Mouse (Mus musculus) adrenal gland, adult 2 months (tissue): ENCODE measurements around the gene Lactb. TPM values are rescaled to one million over a fixed set of nuclear protein-coding genes. Genes with fewer than 3 reads are reported as not detected.
"Not testable (repeated sequence)": the region's sequence is repeated elsewhere in the genome, so short reads cannot be mapped to it uniquely, and the experiment has no call there.

Experiments used
- DNase-seq: peaks from one replicate; pipeline ENCODE4 v3.0.0; 2021
- polyA plus RNA-seq: library from polyadenylated mRNA; depleted of rRNA; stranded (reverse); fragments of >200 nt; gene quantifications from 2 replicates; pipeline ENCODE4 v1.2.3, GENCODE M21; 2012; rRNA removed
- total RNA-seq, 2 experiments: library from RNA; stranded (reverse); gene quantifications; 2 replicates each; pipeline ENCODE4 v1.2.3; 2021

The Lactb gene
- total and polyA plus RNA-seq, 3 experiments = 15.7 to 23.6 (median 19.1) TPM

DNA sequence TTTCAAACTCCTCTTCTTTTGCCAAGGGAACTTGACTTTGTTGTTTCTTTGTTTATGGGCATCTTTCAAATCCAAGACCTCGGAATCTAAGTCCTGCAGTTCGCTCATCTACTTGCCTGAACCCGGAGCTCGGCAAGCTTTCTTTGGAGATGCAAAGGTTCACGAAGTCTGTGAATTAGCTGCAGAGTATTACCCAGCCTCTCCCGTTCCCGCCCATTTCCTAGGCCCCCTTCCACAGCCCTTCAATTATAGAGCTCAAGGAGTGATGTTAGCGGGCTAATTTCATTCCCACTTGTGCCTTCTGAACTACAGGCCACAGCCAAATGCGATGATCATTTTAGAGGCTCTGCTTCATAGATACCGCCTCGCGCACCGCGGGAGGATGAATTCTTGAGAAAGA, 55.3 kb downstream of the Lactb start:
- no peak for DNase-seq

- DNase-seq = peak; percentile 98
Measured at GRCm38 (mm10) chr9:66919382-66919971, 55.8 kb downstream of the Lactb start, which contains the start of gene Rab8b. Gene Rab8b (minus strand): TSS chr9:66919687.

- DNase-seq = peak; percentile 24
Measured at GRCm38 (mm10) chr9:66918672-66919330, 56.5 kb downstream of the Lactb start.

GRCm38 (mm10) chr9:66917892-66918255, 57.4 kb downstream of the Lactb start:
- DNase-seq = no peak

- no peak for DNase-seq
Measured at GRCm38 (mm10) chr9:66917216-66917891, 57.9 kb downstream of the Lactb start.

DNA sequence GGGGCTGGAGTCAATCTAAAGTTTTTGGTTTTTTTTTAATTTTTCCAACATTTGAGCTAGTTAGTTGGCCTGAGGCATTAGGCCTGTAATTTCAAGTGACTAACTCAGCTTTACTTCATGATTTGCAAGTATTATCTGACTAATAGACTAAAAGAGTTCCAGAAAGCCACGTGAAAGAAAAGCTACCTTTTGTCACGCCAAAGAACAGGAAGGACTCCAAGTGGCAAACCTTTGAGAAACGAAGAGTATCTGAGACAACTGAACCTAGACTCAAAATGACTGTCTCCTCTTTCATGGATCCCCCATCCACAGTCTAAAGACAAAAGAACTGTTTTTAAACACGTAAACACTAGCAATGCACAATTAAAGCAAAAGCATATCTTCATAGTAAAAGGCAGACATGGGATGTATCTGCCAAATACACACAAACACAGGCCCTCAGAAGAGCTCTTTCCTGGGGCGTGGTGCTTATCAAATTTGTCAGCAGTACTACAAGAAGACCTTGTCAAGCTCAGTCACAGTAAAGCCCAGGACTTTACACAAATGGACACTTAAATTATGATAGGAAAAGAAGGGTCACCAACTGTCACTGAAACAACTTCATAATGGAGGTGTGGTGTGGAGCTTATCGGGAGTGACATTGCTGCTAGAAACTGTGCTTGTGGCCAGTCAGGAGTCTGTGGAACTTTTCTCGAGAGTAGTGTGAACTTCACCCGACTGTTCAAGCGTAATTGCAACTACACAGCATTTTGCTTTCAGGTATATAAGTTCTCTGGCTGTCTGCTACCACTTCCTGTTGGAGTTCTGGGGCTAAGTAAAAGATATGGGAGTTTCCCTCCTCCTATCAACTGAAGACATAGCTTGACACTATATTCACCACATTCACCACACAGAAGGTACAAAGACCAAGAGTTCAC, 59.2 kb downstream of the Lactb start:
- no peak for DNase-seq

DNA sequence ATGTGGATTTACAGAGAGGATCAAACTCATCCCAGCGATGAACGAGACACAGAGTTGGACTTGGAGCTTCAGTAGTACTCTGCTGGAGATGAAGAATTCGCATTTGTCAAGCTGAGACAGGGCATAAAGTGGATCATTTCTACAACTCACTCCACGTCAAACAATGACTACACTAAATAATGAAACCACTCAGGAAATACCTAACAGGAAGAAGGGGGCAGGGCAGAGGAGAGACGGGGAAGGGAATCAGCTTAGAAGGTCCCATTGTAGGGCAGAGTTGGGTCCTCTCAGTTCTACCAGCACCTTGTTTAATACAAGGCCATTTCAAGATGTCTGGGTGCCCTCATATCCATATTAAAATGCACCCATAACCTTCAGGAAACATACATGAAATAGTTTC, 59.9 kb downstream of the Lactb start:
- DNase-seq = no peak

DNA sequence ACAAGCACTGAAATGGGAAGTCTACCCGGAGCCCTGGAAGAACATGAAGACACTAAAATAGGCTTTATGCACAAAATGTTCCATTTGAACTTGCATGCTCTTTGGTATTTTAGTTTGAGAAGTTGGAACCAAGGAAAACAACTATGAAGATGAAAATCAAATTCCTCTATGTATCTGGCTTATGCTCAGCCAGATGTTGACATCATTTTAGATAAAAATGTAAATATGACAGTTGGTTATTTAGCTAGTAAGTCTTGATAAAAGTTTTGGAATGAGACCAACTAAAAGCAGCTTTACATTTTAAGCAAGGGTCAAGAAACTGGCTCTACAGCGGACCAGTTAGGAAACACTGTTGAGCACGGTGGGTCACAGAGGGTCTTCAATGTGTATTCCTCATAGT, 60.7 kb downstream of the Lactb start:
- no peak for DNase-seq

DNA sequence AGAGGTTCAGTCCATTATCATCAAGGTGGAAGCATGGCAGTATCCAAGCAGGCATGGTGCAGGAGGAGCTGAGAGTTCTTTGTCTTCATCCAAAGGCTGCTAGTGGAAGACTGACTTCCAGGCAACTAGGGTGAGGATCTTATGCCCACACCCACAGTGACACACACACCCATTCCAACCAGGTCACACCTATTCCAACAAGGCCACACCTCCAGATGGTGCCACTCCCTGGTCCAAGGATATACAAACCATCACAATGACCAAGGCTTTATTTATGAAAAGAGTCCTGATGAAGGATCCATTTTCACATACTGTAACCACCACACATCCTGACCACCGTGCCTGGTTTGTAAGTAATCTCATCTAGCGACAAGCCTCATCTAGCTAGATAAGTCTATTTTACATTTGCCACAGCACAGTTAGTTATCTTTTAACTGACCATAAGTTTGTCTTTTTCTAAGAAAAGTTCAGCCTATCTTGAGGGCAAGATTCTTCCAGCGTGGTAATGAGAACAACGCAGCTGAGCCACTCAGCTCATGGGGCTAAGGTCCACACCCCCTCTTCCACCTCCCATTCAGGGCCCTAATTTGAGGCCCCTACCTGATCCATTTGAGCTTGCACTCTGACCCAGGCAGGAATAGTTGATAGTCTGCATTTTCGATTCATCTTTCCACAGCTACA, 61.9 kb downstream of the Lactb start:
- DNase-seq = not testable (repeated sequence)

DNA sequence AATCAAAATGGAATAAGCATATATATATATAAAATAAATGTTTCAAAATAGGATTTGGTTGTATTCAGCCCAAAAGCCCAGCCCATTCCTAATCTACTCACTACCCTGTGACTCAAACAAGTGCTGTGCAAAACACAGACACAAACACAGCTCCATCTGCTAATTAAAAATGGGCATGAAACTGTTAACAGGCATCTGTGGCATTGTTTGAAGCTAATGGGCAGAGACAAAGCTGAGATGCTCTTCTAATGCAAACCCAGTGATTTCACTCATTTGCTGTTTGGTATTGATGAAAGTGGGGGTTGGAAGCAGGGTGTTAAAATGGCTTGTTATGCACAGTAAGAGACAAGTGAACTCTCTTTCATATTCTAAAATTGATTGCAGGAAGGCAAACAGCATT, 63.0 kb downstream of the Lactb start:
- DNase-seq = no peak

- DNase-seq = no peak
Measured at GRCm38 (mm10) chr9:66910677-66911076, 64.6 kb downstream of the Lactb start.

- DNase-seq = no peak
Measured at GRCm38 (mm10) chr9:66909922-66910321, 65.4 kb downstream of the Lactb start.

- DNase-seq = no peak
Measured at GRCm38 (mm10) chr9:66907746-66908397, 67.4 kb downstream of the Lactb start.

DNA sequence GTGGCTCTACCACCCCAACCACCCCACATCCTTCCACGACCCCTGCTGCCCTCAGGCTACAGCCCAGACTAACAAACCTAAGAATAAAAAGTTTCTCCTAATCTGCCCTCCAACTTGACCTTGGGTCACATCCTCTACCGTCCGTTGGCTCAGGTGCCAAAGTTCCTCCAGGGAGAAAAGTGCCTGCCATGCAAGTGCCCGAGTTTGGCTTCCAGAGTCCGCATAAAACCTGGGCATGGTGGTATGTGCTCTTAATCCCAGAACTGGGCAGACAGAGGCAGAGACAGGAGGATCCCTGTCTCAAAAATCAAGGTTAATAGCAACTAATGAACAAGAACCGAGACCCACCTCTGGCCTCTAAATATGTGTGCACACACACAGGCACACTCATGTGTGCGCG, 68.2 kb downstream of the Lactb start:
- DNase-seq = no peak

DNA sequence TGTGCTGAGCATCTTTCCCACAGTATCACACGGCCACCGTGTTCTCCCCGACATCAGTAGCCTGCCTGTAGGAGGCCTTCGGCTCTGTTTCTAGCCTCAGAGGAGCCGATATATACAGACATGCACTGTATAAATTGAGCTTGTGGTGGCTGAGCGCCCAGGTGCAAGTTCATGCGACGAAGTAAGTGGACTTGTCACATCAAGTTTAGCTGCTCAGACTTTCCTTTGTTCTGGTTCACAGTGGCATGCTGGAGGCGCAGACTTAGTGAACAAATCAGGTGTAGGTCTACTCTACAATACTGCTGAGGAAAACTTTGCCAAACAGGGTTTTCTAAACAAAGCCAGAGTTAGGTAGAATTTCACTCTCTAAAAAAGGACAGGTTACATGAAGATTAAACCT, 69.3 kb downstream of the Lactb start:
- no peak for DNase-seq

Other genes with a start within 250 kb of the Lactb start
- gene Aph1b, start 180.0 kb downstream of the Lactb start, total RNA-seq = 1 to 10 TPM; 3.4 to 7.3 TPM
- gene Aph1b, start 180.0 kb downstream of the Lactb start, polyA plus RNA-seq = 3.4 and 3.9 TPM in 2 replicates
- under 1 TPM; 0.14 TPM for gene Gm10647, start 178.4 kb downstream of the Lactb start, total RNA-seq
- gene Gm10647, start 178.4 kb downstream of the Lactb start, polyA plus RNA-seq = not detected in 2 replicates
- gene Aph1c, start 140.8 kb downstream of the Lactb start, total RNA-seq = 1 to 10 TPM; 4.2 to 4.3 TPM
- 1.4 and 1.6 TPM in 2 replicates for gene Aph1c, start 140.8 kb downstream of the Lactb start, polyA plus RNA-seq
- 10 to 100 TPM; 14.6 to 19.4 TPM for gene Rab8b, start 55.8 kb downstream of the Lactb start, total RNA-seq
- gene Rab8b, start 55.8 kb downstream of the Lactb start, polyA plus RNA-seq = 3.2 and 3.9 TPM in 2 replicates
- gene Rps27l, start 29.4 kb downstream of the Lactb start, total RNA-seq = 100 to 1,000 TPM; 252 to 306 TPM
- 3.9 and 6.2 TPM in 2 replicates for gene Rps27l, start 29.4 kb downstream of the Lactb start, polyA plus RNA-seq
- 100 to 1,000 TPM; 144 to 271 TPM for gene Tpm1, start 73.9 kb upstream of the Lactb start, total RNA-seq
- 30.7 and 42.3 TPM in 2 replicates for gene Tpm1, start 73.9 kb upstream of the Lactb start, polyA plus RNA-seq